Mouse (Mus musculus) C2C12 (cell line): ENCODE results near the gene Selenof.

Source experiments
- CEBPB ChIP-seq: IDR thresholded peaks from one replicate; pipeline ENCODE4 v1.6.1; 2011; ENCODE audit warnings: low read depth, mild to moderate bottlenecking, control low read depth, moderate library complexity
- CTCF ChIP-seq: IDR thresholded peaks from one replicate; pipeline ENCODE4 v1.5.1; 2011; ENCODE audit not compliant: control insufficient read depth, insufficient read depth, insufficient read length
- MAX ChIP-seq: IDR thresholded peaks from one replicate; pipeline ENCODE4 v1.6.1; 2011; ENCODE audit warnings: mild to moderate bottlenecking, control low read depth
- MYOD1 ChIP-seq: IDR thresholded peaks from one replicate; pipeline ENCODE4 v1.6.1; 2011; ENCODE audit warnings: low read depth; ENCODE audit not compliant: control insufficient read depth, insufficient read length
- MYOG ChIP-seq: IDR thresholded peaks from one replicate; pipeline ENCODE4 v1.6.1; 2011; ENCODE audit not compliant: control insufficient read depth, insufficient read length; ENCODE audit errors: extremely low read depth
- USF1 ChIP-seq: IDR thresholded peaks from one replicate; pipeline ENCODE4 v1.6.1; 2011; ENCODE audit warnings: low read depth, mild to moderate bottlenecking, control low read depth, moderate library complexity

- TF ChIP-seq CEBPB (no peak), MYOG (no peak), CTCF (no peak), USF1 (no peak), MAX (no peak), MYOD1 (no peak)
These were observed 14.9 kb downstream of the Selenof start for GRCm38 (mm10) chr3:144584789-144585553.
